22 mouse cellular contexts compared by ENCODE assay signal in genomic region chr3:156353430-156353829, GRCm38 (mm10).
"Had no signal": no experiment of that assay in that cellular context is flagged by ENCODE, and none has a peak within 500 bp of the region (broad histone marks: within the 10 kb centered on the region; RNA-seq: fewer than 3 reads in every experiment).

No protein-coding gene starts in this region.

- H3K4me1 ChIP-seq: heart, embryonic 13.5 days; heart, embryonic 15.5 days; hindbrain, embryonic 15.5 days; limb, embryonic 10.5 days; limb, embryonic 12.5 days had no signal

- H3K36me3 ChIP-seq: heart, embryonic 13.5 days; heart, embryonic 15.5 days; hindbrain, embryonic 13.5 days; hindbrain, embryonic 15.5 days; limb, embryonic 10.5 days; limb, embryonic 12.5 days had no signal

- ATAC-seq: hindbrain, postnatal 0 days; intestine, embryonic 16.5 days had no signal

- DNase-seq: gastrocnemius, postnatal 14 days; gastrocnemius, postnatal 36 days; heart, adult 11 months; heart, adult 2 months; heart, postnatal 14 days; heart, postnatal 36 days; kidney, adult 11 months; kidney, adult 8-10 months; kidney, postnatal 14 days; kidney, postnatal 36 days; liver had no signal

- H3K9ac ChIP-seq: heart, embryonic 13.5 days; heart, embryonic 15.5 days; hindbrain, embryonic 13.5 days; hindbrain, embryonic 15.5 days; limb, embryonic 12.5 days had no signal

- H3K9me3 ChIP-seq: heart, embryonic 13.5 days; heart, embryonic 15.5 days; hindbrain, embryonic 13.5 days; hindbrain, embryonic 15.5 days; limb, embryonic 10.5 days; limb, embryonic 12.5 days had no signal

- H3K27ac ChIP-seq: heart, adult 2 months; heart, embryonic 13.5 days; heart, embryonic 15.5 days; hindbrain, embryonic 13.5 days; hindbrain, embryonic 15.5 days; hindbrain, postnatal 0 days; left cerebral cortex, adult 2 months; limb, embryonic 10.5 days; limb, embryonic 12.5 days had no signal

- H3K4me3 ChIP-seq: heart, adult 2 months; heart, embryonic 13.5 days; heart, embryonic 15.5 days; hindbrain, embryonic 13.5 days; hindbrain, embryonic 15.5 days; left cerebral cortex, adult 2 months; limb, embryonic 10.5 days; limb, embryonic 12.5 days had no signal

- H3K4me2 ChIP-seq: heart, embryonic 11.5 days; heart, embryonic 13.5 days; heart, embryonic 15.5 days; hindbrain, embryonic 13.5 days; hindbrain, embryonic 15.5 days; limb, embryonic 12.5 days; liver, embryonic 11.5 days had no signal

- H3K27me3 ChIP-seq: heart, embryonic 13.5 days; heart, embryonic 15.5 days; hindbrain, embryonic 13.5 days; hindbrain, embryonic 15.5 days; limb, embryonic 12.5 days had no signal
